Mouse (Mus musculus) Muller cell, postnatal 12 days (primary cell): ENCODE results near the gene Gdpd3.
A peak's percentile ranks its signal among the peaks of the same experiment; 100 is the strongest.
"Not testable (repeated sequence)": the region's sequence is repeated elsewhere in the genome, so short reads cannot be mapped to it uniquely, and the experiment has no call there.

ENCODE experiments used
- DNase-seq: peaks from one replicate; pipeline ENCODE4 v3.0.0-alpha.2; 2015; ENCODE audit errors: inconsistent ontology term

Gene Gdpd3

DNA sequence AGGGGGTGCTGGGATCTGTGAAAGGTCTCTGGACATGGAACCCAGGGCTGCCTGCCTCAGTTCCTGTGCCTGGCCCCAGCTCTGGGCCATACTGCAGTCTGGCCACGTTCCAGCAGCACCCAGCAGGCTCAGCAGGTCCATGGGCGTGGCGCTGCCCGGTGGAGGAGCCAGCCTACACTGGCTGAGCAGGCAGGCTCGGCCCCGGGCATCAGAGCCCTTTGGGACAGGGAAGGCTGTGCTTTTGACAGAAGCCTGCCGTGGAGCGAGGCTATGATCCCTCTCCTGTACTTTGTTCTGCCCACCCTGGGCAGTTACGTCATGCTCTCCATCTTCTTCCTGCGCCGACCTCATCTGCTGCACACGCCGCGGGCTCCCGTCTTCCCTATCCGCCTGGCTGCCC, at the start of gene Gdpd3:
Gene Gdpd3, plus strand, starts transcription at position 134 of the 400 bp plus-strand sequence.
- no peak for DNase-seq

DNA sequence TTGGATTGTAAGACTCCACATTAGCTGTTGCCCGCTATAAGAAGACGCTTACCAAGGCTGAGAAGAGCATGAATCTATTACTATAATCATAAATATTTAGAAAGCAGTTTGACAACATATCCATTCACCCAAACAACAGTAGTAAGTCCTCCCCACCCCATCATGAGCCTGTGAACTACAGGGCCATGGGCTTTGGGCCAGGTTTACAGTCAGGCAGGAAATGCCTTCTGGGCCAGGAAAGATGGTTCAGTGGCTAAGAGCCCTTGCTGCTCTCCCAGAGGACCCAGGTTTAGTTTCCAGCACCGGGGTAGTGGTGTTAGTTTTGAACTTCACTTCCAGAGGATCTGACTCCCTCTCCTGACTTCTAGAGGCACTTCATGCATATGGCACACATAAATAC, 48.6 kb upstream of the Gdpd3 start:
- no peak for DNase-seq

DNA sequence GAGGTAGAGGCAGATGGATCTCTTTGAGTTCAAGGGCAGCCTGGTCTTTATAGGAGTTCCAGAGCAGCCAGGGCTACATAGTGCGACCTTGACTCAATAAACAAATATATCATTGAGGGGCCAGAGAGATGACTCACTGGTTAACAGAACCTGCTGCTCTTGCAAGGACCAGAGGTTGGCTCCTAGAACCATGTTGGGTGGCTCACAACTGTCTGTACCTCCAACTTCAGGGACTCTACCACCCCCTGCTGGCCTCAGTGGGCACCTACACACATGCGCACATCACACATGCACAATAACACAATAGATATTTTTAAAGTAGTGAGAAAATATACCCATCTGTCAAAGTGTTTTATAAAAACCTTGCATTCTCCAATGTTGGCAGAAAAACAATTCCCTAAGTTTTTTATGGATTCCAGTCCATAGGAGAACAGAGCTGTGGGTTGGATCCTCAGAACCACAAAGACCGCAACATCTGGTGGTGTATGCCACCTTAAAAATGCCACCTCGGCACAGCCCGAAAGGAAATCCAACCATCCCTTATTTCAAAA, 47.3 kb upstream of the Gdpd3 start:
- DNase-seq, result no peak

DNA sequence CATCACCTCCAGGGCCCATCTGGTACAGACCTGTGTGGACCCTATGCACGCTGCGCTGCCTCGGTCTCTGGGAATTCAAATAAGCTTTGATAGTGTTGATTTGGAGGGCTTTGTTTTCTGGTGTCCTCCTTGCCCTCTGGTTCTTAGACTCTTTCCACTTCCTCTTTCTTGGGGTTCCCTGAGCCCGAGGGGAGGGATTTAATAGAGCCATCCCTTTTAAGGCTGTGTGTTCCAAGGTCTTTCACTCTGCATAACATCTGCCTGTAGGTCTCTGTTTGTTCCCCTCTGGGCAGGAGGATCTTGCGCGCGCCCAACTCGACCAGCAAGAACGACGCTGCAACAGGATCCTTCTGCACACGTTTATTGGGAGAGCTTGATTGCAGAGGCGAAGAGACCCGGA, 44.5 kb upstream of the Gdpd3 start:
- DNase-seq, result no peak

DNA sequence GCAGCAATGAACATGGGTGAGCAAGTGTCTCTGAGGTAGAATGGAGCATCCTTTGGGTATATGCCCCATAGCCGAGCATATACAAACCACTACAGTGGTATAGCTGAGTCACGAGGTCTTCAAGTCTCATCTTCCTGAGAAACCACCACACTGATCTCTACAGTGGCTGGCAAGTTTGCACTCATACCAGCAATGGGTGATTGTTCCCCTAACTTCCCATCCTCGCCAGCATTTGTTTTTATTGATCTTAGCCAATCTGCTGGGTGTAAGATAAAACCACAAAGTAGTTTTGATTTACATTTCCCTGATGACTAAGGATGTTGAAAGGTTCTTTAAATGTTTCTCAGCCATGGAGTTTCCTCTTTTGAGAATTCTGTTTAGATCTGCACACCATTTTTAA, 41.1 kb upstream of the Gdpd3 start:
- no peak for DNase-seq

DNA sequence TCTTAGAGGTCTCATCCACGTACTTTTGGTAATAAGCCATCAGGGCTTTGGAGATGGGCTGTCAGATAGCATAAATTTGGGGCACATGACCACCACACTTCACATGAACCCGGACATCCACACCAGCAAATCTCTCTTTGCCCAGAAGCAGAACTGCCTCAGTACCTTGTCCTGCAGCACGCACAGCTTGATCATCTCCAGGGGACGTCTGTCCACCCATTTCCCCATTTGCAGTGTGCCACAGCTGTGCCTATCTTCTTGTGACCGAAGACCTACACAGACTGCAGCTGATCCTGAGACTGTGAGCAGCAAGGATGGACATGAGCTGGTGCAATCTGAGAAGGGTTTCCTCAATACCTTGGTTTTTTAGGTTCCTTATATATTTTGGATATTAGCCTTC, 40.5 kb upstream of the Gdpd3 start:
- DNase-seq, result no peak

DNA sequence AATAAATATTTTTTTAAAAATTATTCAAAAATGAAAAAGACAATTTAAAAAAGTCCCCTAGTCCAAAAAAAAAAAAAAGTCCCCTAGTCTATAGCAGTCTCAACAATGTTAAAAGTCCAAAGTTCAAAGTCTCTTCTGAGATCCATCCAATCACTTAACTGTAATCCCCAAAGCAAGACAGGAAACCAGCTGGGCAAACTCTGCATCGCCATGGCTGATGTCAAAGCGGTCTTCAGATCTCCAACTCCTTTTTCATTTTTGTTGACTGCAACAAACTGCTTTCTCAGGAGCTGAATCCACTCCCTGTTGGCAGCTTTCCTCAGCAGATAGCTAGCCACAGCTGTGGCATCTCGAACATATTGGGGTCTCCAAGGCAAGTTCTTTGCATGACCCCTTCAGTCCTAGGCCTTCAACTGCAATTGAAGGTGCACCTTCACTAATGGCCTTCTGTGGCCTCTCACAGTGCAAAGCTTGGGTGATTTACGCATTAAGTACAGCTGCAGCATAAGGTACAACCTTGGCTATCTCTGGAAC, 35.8 kb upstream of the Gdpd3 start:
- not testable (repeated sequence) for DNase-seq

DNA sequence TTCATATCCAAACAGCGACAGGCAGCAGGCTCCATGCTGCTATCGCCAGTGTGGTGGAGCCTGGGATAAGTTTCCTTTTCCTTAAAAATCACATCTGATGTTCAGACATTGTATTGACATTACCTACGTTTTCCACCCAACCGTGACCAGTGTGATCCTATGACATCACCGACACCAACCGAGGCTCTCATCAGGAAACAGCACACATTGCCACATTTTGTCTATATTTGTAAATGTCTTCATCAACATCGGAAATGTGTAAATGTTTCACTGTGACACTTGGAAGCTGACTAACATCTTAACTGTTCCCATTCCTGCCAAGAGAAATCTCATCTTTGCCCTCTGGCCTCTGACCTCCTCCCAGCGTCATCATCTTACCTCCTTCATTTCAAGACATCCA, 30.0 kb upstream of the Gdpd3 start:
- DNase-seq, result no peak

DNA sequence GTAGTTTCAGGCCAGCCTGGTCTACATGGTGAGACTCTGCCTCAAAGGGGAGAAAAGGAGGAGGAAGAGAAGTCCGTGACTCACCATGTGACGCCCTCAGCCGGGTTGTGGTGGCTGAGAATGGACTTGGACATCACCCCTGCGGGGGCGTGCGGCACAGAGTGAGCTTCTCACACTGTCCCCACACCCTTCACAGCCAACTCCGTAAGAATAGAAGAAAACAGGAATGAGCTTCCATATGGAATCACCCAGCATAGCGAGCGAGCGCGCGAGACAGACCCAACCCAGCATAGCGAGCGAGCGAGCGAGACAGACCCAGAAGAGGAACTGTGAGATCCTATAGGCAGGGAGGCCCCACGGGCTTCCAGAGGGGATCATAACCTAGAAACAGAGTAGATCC, 26.6 kb upstream of the Gdpd3 start:
- peak; percentile 24 for DNase-seq

DNA sequence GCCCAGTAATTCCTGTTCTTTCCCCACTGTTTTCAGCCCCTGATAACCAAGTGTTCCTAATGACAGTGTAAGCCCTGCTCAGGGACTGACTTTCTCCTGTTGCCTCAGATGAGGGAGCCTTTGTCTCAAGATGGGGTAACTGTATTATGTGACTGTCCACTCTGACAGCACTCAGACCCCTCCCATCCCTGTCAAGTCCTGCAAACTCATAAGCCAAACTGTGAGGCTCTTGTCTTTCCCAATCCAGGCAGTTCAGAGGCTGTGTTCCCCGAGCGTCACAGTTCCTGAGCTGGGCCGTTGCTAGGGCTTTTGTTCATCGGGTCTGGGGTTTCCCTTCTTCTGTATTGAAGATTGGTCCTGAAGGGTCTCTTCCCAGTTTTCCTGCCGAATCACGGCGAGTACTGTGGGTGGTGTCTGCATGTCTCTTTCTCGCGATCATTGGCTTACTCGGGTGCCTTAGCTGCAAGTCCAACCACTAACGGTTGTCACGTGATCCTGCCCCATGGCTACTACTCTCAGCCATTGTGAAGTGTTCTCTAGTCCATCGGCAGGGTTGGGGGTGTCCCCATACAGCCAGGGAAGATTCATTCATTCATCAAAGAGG, 25.9 kb upstream of the Gdpd3 start:
- DNase-seq, result peak; percentile 13

DNA sequence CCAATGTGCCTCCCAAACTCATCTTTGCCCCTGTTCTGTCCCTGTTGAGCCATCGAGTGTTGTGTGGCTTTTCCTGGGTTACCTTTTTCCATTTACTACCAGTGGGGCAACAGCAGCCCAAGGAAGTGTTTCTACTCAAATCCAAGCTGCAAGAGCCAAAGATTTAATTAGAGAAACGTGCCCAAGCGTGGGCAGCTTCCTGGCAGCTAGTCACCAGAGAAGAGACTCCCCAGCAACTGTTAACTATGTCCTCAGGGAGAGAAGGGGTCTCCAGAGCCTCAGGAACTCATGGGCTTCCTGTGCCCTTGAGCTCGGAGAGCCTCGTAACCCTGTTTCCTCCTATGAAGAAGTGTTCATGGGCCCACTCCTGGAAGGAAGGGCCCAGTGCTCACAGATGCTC, 25.2 kb upstream of the Gdpd3 start:
- DNase-seq, result no peak

DNA sequence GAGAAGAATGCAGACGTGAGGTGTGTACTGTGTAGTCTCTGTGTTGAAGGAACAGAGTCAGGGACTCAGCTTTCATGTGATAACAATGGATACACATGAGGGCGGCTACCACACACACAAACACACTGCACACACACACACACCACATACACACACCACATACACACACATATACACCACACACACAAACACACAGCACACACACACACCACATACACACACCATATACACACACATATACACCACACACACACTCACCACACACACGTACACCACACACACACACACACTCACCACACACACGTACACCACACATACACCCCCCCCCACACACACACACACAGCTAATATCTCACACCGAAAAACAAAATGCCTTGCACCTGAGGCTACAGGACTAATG, 24.7 kb upstream of the Gdpd3 start:
- no peak for DNase-seq

DNA sequence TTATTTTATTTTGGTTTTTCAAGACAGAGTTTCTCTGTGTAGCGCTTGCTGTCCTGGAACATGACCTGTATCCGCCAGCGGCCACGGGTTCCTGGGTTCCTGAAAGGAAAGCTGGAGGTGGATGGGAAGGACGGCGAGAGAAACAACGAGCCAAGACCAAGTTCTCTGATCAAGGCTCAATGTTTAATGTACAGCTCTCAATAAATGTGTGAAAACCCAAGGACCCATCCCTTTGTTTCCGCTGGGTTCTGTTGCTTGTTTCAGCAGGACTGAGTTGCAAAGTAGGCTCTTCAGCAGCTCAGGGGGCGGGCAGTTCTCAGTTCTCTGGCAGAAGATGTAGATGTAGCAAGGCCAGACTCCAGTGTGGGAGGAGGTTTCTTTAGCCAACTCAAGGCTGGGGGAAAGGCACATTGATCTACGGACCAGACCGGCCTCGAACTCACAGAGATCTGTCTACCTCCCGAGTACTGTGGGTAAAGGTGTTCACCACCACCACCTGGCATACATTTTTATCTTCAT, 24.1 kb upstream of the Gdpd3 start:
- DNase-seq, result no peak

DNA sequence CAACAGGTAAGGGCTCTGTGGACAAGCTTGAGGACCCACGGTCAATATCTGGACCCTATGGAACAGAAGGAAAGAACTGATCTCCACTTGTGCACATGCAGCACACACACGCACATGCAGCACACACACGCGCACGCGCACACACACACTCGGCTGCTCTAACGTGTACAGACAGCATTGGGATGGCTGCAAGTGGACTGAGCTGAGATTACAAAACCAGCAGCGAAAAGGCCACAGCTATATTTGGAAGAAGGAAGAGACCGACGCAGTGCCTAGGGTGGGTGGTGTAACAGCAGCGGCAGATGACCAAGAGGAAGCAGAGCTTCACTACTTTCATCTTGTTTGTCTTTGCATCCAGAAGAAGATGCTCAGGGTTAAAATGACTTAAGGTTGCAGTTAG, 20.1 kb upstream of the Gdpd3 start:
- no peak for DNase-seq

DNA sequence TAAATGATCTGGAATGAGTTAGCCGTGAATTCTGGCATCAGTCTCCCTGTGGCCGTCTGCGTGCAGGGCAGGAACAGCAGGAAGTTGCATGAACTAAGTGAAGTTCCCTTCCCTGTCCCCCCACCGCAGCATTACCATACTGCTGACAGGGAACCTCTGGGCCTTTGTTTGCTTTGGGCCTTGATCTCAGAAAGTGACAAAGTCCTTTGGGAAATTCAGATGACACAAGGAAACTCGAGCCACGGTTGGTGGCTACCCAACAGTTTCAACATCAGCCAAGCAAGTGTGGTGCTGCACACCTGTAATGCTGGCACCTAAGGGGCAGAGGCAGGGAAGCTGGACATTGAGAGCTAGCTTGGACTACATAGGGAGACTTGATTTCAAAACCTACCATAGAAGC, 19.3 kb upstream of the Gdpd3 start:
- DNase-seq, result no peak

DNA sequence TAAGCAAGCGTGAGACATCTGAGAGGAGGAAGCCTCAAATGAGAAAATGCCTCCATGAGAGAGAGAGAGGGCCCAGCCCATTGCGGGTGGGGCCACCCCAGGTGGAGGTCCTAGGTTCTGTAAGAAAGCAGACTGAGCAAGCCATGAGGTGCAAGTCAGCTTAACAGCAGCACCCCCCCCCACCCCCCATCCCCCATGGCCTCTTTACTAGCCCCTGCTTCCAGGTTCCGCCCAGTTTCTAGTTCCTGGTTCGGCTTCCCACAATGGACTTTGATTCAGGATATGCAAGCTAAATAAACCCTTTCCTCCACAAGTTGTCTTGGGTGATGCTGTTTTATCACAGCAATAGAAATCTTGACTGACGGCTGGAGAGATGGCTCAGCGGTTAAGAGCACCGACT, 17.3 kb upstream of the Gdpd3 start:
- no peak for DNase-seq

DNA sequence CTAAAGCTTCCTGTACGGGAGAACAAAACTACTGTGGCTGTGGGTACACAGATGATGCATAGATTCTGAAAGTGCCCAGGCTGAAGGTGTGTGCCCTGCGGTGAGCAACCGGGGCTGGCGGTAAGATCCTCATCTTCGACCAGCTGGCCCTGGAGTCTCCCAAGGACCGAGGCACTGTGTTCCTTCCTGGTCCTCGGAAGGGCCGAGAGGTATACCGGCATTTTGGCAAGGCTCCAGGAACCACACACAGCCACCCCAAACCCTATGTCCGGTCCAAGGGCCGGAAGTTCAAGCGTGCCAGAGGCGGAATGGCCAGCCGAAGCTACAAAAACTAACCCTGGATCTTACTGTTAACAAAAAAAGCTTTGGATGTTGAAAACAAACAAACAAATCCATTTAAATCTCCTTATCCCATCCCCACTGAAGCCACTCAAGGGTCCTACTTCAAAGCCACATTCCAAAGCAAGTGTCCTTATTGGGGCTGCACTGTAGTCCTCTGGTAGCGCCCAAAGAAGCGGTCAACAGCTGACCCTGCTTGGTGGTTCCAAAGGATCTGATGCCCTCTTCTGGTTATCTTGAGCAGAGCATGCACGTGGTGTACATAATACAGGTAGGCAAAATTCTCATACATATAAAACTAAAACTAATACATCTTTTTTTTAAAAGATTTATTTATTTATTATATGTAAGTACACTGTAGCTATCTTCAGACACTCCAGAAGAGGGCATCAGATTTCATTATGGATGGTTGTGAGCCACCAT, 16.4 kb upstream of the Gdpd3 start:
- DNase-seq, result no peak

DNA sequence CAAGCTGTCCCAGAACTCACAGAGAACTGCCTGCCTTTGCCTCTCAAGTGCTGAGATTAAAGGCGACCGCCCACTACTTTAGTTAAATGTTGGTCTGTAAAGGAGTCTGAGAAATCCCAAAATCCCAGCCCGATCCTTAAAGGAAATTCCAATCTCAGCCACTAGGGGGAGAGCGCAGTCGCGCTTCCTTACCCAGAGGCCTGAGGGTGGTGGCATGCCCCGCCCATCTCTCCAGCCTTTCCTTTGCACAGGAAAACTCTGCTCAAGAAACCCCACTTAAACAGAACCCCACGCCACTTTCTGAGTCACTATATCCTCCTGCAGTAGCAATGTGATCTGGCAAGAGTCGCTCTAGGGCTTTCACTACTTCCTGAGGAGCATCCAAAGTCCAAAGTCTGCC, 11.3 kb upstream of the Gdpd3 start:
- peak; percentile 67 for DNase-seq

DNA sequence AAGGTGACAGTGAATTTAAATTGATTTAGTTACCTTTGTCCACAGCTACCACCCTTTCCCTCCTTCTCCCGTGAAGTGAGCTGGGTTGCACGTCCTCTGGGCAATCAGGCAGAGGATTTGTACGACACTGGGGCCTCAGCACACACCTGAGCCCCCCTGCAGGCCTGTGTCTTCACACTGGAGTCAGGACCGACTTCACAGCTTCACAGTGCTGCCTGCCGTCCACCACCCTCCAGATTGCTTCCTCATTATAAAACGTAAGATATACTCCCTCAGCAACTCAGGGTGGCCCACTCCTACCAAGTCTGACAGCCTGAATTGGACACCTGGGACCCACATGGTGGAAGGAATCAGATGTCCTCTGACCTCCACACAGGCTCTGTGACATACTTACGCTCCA, 7.6 kb upstream of the Gdpd3 start:
- DNase-seq, result no peak

DNA sequence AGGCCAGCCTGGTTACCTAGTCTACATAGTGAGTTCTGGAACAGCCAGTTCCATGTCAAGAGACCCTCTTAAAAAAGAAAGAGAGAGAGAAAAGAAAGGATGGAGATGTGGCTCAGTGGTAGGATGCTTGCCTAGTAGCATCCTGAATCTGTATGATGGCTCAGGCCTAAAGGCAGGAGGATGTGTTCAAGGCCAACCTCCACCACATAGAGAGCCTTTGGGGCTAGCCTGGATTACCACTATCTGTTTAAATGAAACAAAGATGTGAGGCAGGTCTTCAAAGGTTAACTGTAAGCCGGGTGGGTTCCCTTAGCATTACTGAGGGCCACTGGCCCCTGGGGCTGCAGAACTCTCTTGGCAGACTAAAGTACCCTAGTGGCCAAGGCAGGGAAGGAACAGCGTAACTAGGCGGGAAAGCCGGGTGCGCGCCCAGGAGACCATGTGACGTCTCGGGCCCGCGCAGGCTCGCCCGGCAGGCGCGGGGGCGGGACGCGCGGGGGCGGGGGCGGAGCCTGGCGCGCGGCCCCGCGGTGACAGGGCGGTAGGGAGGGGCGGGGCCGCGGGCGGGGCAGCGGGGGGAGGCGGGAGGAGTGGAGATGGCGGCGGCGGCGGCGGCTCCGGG, 7.0 kb upstream of the Gdpd3 start, which contains the start of gene Mapk3:
Gene Mapk3, plus strand, starts transcription at position 552 of the 622 bp plus-strand sequence.
- peak; percentile 91 for DNase-seq

DNA sequence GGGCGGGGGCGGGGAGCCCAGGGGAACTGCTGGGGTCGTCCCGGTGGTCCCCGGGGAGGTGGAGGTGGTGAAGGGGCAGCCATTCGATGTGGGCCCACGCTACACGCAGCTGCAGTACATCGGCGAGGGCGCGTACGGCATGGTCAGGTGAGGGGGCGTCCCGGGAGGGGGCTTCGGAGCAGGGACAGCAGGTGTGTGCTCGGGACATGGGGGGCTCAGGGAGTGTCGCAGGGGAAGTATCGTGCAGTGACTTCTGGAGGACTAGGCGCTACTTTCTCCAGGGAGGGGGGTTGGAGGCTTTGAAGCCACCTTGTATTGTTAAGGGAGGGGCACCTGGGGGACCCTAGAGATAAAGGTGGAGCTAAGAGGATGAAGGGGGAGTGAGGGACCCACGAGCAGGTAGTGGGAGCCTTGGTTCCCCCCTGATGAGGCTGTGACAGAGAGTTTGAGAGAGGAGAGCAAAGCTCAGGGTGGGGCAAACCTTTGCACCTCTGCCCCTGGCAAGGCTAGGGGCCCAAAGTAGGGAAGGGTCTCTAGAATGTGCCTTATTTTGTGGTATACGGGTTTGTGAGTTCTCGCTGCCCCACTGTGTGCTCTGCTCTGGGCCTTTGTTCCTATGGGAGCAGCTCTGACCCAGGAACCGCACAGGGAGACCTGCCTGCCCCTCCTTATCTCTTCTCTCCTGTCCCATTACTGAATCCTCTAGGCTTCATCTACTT, 6.3 kb upstream of the Gdpd3 start:
- no peak for DNase-seq

DNA sequence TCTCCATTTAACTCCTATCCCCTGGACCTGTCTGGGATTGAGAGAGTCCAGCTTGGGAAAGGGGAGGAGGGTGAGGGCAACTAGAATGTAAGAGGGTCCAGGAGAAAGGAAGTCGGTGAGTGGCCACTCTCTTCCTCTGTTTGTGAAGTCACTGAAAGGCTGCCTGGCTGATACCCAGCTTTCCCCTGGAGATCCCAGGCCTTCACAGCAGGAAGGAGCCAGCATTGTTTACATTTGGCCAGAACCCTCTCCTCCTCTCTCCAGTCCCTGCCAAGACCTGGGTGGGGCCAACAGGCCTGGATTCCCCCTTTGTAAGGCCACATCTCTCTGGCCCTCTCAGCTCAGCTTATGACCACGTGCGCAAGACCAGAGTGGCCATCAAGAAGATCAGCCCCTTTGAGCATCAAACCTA, 5.7 kb upstream of the Gdpd3 start:
- peak; percentile 94 for DNase-seq
